Mouse (Mus musculus): ENCODE measurements around the gene Gstm4. TPM values are rescaled to one million over a fixed set of nuclear protein-coding genes. Genes with fewer than 3 reads are reported as not detected.
"Not testable (repeated sequence)": the region's sequence is repeated elsewhere in the genome, so short reads cannot be mapped to it uniquely, and the experiment has no call there.

Gene Gstm4
- total RNA-seq, 4 experiments from 2014 or later = 11.1 to 14.4 (median 13.4) TPM

GRCm38 (mm10) chr3:108018190-108018820 lies 26.4 kb downstream of the Gstm4 start:
- DNase-seq (ENCODE audit: low spot score in 2 of 2) = no peak

- DNase-seq (ENCODE audit: low spot score in 2 of 2) = peak; percentile 91 to 94
Observed at GRCm38 (mm10) chr3:108017473-108018189, 27.1 kb downstream of the Gstm4 start, which contains the start of gene Gstm1. TSS of gene Gstm1 (minus strand) at chr3:108017973.

GRCm38 (mm10) chr3:108016468-108016867 lies 28.2 kb downstream of the Gstm4 start:
- DNase-seq (ENCODE audit: low spot score in 2 of 2) = not testable (repeated sequence)

- DNase-seq (ENCODE audit: low spot score in 2 of 2) = no peak
Observed at GRCm38 (mm10) chr3:108014974-108015346, 29.7 kb downstream of the Gstm4 start.

DNA sequence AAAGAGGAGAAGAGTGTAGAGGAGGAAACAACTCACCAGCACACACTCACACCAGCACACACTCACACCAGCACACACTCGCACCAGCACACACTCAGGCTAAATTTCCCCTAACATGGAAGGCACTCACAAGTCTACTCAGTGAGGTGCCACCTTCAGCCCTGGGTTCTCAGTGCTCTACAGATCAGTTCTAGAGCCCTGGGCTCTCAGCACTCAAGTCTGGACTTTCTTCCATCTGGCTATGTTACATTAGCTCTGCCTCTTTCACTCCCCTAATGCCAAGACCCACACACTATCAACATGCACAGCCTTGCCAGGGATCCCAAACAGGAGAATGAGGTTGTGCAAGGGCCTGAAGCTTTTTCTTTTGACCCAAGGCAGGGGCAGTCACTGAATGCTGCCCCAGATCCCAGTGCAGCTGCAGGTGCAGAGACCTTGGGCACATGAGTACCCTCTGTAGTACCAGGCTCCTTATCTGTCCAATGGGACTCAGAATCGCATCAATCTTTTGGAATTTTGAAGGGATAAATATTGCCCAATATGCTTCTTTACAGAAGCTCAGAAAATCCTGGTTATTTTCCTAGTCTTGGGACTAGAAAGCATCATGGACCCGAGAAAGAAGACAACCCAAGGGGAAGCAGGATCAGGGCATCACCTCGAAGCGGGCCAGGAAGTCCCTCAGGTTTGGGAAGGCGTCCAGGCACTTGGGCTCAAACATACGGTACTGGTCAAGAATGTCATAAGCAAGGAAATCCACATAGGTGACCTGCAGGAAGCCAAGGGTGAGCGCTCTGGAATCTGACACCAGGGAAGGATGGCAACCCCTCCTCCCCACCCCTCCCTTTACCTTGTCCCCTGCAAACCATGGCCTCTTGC lies 30.4 kb downstream of the Gstm4 start:
- DNase-seq (ENCODE audit: low spot score in 2 of 2) = no peak

DNA sequence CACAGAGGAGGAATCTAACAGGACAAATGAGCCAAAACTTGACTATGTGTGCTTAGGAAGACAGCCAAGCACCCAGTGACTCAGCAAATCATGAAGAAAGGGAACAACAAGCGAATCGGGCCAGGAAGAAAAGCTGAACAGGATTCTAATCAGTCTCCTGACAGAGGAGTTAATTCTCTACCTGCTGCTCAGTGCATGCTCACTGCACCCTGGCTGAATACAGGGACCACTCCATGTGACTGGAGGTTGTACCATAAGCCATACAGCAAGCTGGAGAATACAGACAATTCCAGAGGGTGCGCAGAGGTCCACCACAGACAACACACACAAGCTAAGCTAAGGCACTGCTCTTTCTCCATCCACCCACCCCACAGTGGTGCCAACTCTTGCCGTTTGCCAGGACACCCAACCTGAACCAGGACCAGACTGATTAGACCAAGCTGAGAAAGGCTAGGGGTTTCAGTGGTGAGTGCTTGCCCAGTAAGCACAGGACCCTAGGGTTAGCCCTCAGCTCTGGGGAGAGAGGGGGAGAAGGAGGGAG lies 31.3 kb downstream of the Gstm4 start:
- peak; percentile 71 to 74 for DNase-seq (ENCODE audit: low spot score in 2 of 2)

- no peak for DNase-seq (ENCODE audit: low spot score in 2 of 2)
Observed at GRCm38 (mm10) chr3:108011558-108011957, 33.1 kb downstream of the Gstm4 start.

GRCm38 (mm10) chr3:108010286-108010685 lies 34.4 kb downstream of the Gstm4 start:
- peak; percentile 45 to 61 for DNase-seq (ENCODE audit: low spot score in 2 of 2)

DNA sequence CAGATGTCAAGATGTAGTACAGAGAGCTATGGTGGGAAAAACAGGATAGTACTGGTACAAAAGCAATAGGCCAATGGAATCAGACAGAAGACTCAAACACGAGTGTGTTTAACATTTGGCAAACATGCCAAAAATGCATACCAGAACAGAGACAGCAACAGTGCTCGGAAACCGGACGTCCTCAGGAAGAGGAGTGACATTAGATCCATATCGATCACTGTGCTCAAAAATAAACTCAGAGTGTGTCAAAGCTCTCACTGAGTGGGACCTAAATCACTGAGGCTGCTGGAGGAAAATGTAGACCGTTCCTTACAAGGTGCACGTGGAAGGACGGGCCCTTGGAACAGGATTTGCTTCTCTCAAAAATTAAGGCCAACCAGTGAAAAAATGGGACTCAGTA lies 42.7 kb downstream of the Gstm4 start:
- no peak for DNase-seq (ENCODE audit: low spot score in 2 of 2)

DNA sequence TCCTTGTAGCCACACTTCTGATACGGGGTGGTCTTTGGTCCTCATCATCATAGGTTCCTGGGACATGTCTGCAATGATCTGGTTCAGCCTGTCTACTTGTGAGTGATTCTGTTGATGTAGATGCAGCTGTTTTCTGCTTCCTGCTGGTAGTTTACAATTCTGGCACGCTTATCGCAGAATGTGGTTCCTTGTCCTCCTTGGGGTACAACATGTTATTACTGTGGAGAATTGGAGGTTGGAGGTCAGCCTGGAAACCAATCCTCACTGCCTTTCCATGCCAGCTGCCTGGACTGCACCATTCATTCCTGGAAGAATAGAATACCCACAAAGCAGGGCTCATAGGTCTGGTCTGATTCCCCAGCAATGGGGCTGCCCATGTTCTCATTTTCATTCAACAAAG lies 45.2 kb downstream of the Gstm4 start:
- no peak for DNase-seq (ENCODE audit: low spot score in 2 of 2)

DNA sequence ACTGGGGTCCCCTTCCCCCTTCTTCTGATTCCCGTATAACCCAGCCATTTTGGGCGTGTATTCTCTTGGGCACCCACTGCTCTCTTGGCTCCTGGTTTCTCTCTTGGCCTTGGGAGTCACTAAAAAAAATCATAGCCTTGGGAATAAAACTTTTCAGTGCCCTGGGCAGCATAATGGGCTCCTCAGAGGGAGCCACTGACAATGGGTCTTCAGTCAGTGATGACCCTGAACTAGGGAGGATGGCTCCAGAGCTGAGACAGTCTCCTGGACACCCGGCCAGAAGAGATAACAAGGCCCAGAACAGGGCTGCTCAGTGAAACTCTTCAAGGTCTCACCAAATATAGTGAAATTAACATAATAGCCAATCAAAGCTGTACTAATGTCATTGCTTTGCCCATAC lies 46.1 kb downstream of the Gstm4 start:
- DNase-seq (ENCODE audit: low spot score in 2 of 2) = no peak

DNA sequence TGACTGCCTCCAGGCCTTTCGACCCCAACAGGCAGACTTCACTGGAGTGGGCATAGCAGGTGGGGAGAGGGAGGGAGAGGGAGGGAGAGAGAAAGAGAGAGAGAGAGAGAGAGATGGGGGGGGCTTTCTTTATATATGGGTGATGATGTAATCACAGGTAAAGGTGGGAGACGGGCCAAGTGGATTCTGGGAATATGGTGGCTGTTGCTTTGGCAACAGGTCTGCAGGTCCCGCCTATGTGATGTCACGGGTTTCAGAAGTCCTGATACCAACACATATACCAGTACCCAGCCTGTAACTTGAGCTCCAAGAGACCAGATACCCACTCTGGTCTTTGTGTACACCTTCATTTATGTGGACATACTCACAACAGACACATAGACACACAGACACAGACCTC lies 48.1 kb downstream of the Gstm4 start:
- no peak for DNase-seq (ENCODE audit: low spot score in 2 of 2)

- not testable (repeated sequence) for DNase-seq (ENCODE audit: low spot score in 2 of 2)
Observed at GRCm38 (mm10) chr3:107995974-107996373, 48.7 kb downstream of the Gstm4 start.

Other genes starting within 250 kb of the Gstm4 start
- gene Eps8l3, start 167.7 kb downstream of the Gstm4 start, total RNA-seq (2022) = not detected
- 100 to 1,000 TPM; 226 to 282 (median 255) TPM for gene Gstm5, start 149.1 kb downstream of the Gstm4 start, total RNA-seq (2022)
- 100 to 1,000 TPM; 147 to 158 (median 155) TPM for gene Gstm7, start 113.1 kb downstream of the Gstm4 start, total RNA-seq (2022)
- gene Gstm6, start 101.1 kb downstream of the Gstm4 start, total RNA-seq (2022) = 10 to 100 TPM; 15.9 to 20.0 (median 17.4) TPM
- not detected for gene Gstm3, start 75.6 kb downstream of the Gstm4 start, total RNA-seq (2022)
- gene Gstm2, start 58.4 kb downstream of the Gstm4 start, total RNA-seq (2022) = 1 to 10 TPM; 3.1 to 5.0 (median 4.0) TPM
- gene Gstm1, start 26.9 kb downstream of the Gstm4 start, total RNA-seq (2022) = 100 to 1,000 TPM; 329 to 421 (median 351) TPM
- gene Ampd2, start 41.8 kb upstream of the Gstm4 start, total RNA-seq (2022) = 10 to 100 TPM; 64.2 to 82.5 (median 74.0) TPM
- under 1 TPM in 1 of 4 experiments, not detected in 3; 0.61 TPM for gene Gnat2, start 47.9 kb upstream of the Gstm4 start, total RNA-seq (2022)
- 10 to 100 TPM; 27.5 to 31.1 (median 30.1) TPM for gene Gnai3, start 101.3 kb upstream of the Gstm4 start, total RNA-seq (2022)
- 10 to 100 TPM; 15.8 to 17.2 (median 17.0) TPM for gene Gpr61, start 110.0 kb upstream of the Gstm4 start, total RNA-seq (2022)
- gene Amigo1, start 141.4 kb upstream of the Gstm4 start, total RNA-seq (2022) = 10 to 100 TPM; 61.9 to 71.8 (median 68.3) TPM
- gene Cyb561d1, start 156.3 kb upstream of the Gstm4 start, total RNA-seq (2022) = 10 to 100 TPM; 15.7 to 21.2 (median 18.9) TPM
- 10 to 100 TPM; 23.1 to 36.3 (median 29.6) TPM for gene Atxn7l2, start 166.0 kb upstream of the Gstm4 start, total RNA-seq (2022)
- 1 to 10 TPM; 2.1 to 3.8 (median 2.8) TPM for gene Sypl2, start 181.8 kb upstream of the Gstm4 start, total RNA-seq (2022)
- 10 to 100 TPM; 75.1 to 78.6 (median 77.7) TPM for gene Psma5, start 212.0 kb upstream of the Gstm4 start, total RNA-seq (2022)
- 100 to 1,000 TPM; 329 to 381 (median 353) TPM for gene Sort1, start 239.2 kb upstream of the Gstm4 start, total RNA-seq (2022)

All from layer of hippocampus, adult 8-10 months (tissue).